Comparison of ENCODE assay signal across 9 mouse cellular contexts in genomic region chr10:115358216-115358919, GRCm38 (mm10).
"Had no signal": no experiment of that assay in that cellular context is flagged by ENCODE, and none has a peak within 500 bp of the region (broad histone marks: within the 10 kb centered on the region; RNA-seq: fewer than 3 reads in every experiment).

No protein-coding gene starts in this region.

- H3K27me3 ChIP-seq: limb, embryonic 15.5 days; midbrain, embryonic 12.5 days; neural tube, embryonic 13.5 days had no signal

- H3K27ac ChIP-seq: limb, embryonic 15.5 days; liver, embryonic 14.5 days; midbrain, embryonic 12.5 days; neural tube, embryonic 13.5 days had no signal

- DNase-seq: lung, adult 18-20 months; retina, postnatal 1 day; thymus, postnatal 36 days had no signal

- H3K4me3 ChIP-seq: limb, embryonic 15.5 days; midbrain, embryonic 12.5 days; neural tube, embryonic 13.5 days had no signal

- H3K4me2 ChIP-seq: limb, embryonic 15.5 days; midbrain, embryonic 12.5 days; neural tube, embryonic 13.5 days had no signal

- ATAC-seq: inflammation-experienced regulatory T-cells, adult 6 months; midbrain, embryonic 16.5 days had no signal

- H3K9me3 ChIP-seq: limb, embryonic 15.5 days; midbrain, embryonic 12.5 days; neural tube, embryonic 13.5 days had no signal

- H3K9ac ChIP-seq: limb, embryonic 15.5 days; liver, embryonic 14.5 days; midbrain, embryonic 12.5 days; neural tube, embryonic 13.5 days had no signal
